In genomic region chr12:28579132-28579531, GRCm38 (mm10) we compare ENCODE assay signal across 8 mouse cellular contexts. TPM values are rescaled to one million over a fixed set of nuclear protein-coding genes. Genes with fewer than 3 reads are reported as not detected.
DNase-seq lines count a peak whose midpoint lies in the region; ATAC-seq and TF ChIP-seq lines count a peak whose summit lies in the region.

No protein-coding gene starts in this region.

- no peak overlapping the region for H3K4me3 ChIP-seq in lung, adult 2 months (replicated peaks; ENCODE audit: extremely low read depth, low read depth, low read length)

- ATAC-seq in megakaryocyte-erythroid progenitor cell, adult 5-6 weeks (replicated peaks; ENCODE audit: low FRiP score, low TSS enrichment, poor library complexity, severe bottlenecking): peak; percentile 41; the same call in 1 of the 2 replicates
- no peak for ATAC-seq in activated CD4-positive, CD25-positive, alpha-beta regulatory T cell, adult 4 months

- TF ChIP-seq POLR2A in lung, adult 2 months (IDR thresholded peaks at IDR 0.05; ENCODE audit: borderline replicate concordance, extremely low read depth, low read depth, low read length): no peak

- 36% methylated on average over 4 of the region's 4 CpGs for WGBS in lung, adult 2 months

- no peaks in the 10 kb centered on the region for H3K4me1 ChIP-seq in lung, adult 2 months (ENCODE audit: control insufficient read depth, insufficient read depth, low read length)

- peak; percentile 42; the same call in 1 of the 2 replicates for TF ChIP-seq CTCF in lung, adult 2 months (IDR thresholded peaks at IDR 0.05; ENCODE audit: insufficient read depth, low read length)

- DNase-seq in adrenal gland, postnatal 14 days: peak; percentile 48
- no peak for DNase-seq in adrenal gland, postnatal 4 days (ENCODE audit: low spot score in 2 of 2)
- no peak for DNase-seq in lung, adult 2 months
- no peak for DNase-seq in lung, postnatal 4 days
- DNase-seq in adrenal gland, postnatal 25 days: peak; percentile 30
- DNase-seq in ovary, postnatal 14 days (ENCODE audit: low spot score): no peak

RNA-seq across cellular contexts. Expression of gene Allc, which starts 3.2 kb away (rescaled TPM):
- total RNA-seq in adrenal gland, postnatal 14 days (2021): not detected in 2 replicates
- total RNA-seq in adrenal gland, postnatal 4 days (2021): not detected
- polyA plus RNA-seq in lung, adult 2 months (2012; rRNA removed): not detected in 2 replicates
- not detected in 2 replicates for total RNA-seq in adrenal gland, postnatal 25 days (2021)
- not detected in 2 replicates for total RNA-seq in megakaryocyte-erythroid progenitor cell, adult 5-6 weeks (2014; fragmentation: Nextera tagmentation)
- not detected in 2 replicates for total RNA-seq in megakaryocyte-erythroid progenitor cell, adult 5-6 weeks (2017)
- polyA plus RNA-seq in activated CD4-positive, CD25-positive, alpha-beta regulatory T cell, adult 4 months (2017; shearing (Covaris generic)): not detected

RNA-seq across cellular contexts. Expression of gene Dcdc2c, which starts 26.9 kb away (rescaled TPM):
- total RNA-seq in adrenal gland, postnatal 14 days (2021): 0.22 and 0.26 TPM in 2 replicates
- total RNA-seq in adrenal gland, postnatal 4 days (2021): under 1 TPM; 0.37 to 0.42 TPM
- polyA plus RNA-seq in lung, adult 2 months (2012; rRNA removed): not detected in 2 replicates
- 0.21 TPM in 1 of 2 replicates, not detected in the other for total RNA-seq in adrenal gland, postnatal 25 days (2021)
- total RNA-seq in megakaryocyte-erythroid progenitor cell, adult 5-6 weeks (2014; fragmentation: Nextera tagmentation): not detected in 2 replicates
- not detected in 2 replicates for total RNA-seq in megakaryocyte-erythroid progenitor cell, adult 5-6 weeks (2017)
- not detected for polyA plus RNA-seq in activated CD4-positive, CD25-positive, alpha-beta regulatory T cell, adult 4 months (2017; shearing (Covaris generic))

RNA-seq across cellular contexts. Expression of gene Colec11, which starts 44.0 kb away (rescaled TPM):
- 2.3 and 7.7 TPM in 2 replicates for total RNA-seq in adrenal gland, postnatal 14 days (2021)
- total RNA-seq in adrenal gland, postnatal 4 days (2021): 1 to 10 TPM; 4.8 to 9.4 TPM
- polyA plus RNA-seq in lung, adult 2 months (2012; rRNA removed): 0.91 and 1.0 TPM in 2 replicates
- 3.7 and 4.0 TPM in 2 replicates for total RNA-seq in adrenal gland, postnatal 25 days (2021)
- total RNA-seq in megakaryocyte-erythroid progenitor cell, adult 5-6 weeks (2014; fragmentation: Nextera tagmentation): not detected in 2 replicates
- 0.99 TPM in 1 of 2 replicates, not detected in the other for total RNA-seq in megakaryocyte-erythroid progenitor cell, adult 5-6 weeks (2017)
- under 1 TPM in 1 of 2 experiments, not detected in 1; 0.34 TPM for polyA plus RNA-seq in activated CD4-positive, CD25-positive, alpha-beta regulatory T cell, adult 4 months (2017; shearing (Covaris generic))

RNA-seq across cellular contexts. Expression of gene Rps7, which starts 56.6 kb away (rescaled TPM):
- total RNA-seq in adrenal gland, postnatal 14 days (2021): 309 and 416 TPM in 2 replicates
- total RNA-seq in adrenal gland, postnatal 4 days (2021): 100 to 1,000 TPM; 657 to 756 TPM
- polyA plus RNA-seq in lung, adult 2 months (2012; rRNA removed): 158 and 175 TPM in 2 replicates
- 380 and 399 TPM in 2 replicates for total RNA-seq in adrenal gland, postnatal 25 days (2021)
- total RNA-seq in megakaryocyte-erythroid progenitor cell, adult 5-6 weeks (2014; fragmentation: Nextera tagmentation): 3,723 and 3,737 TPM in 2 replicates
- total RNA-seq in megakaryocyte-erythroid progenitor cell, adult 5-6 weeks (2017): 4,053 and 5,358 TPM in 2 replicates
- 1,000 to 10,000 TPM; 1,659 to 2,490 TPM for polyA plus RNA-seq in activated CD4-positive, CD25-positive, alpha-beta regulatory T cell, adult 4 months (2017; shearing (Covaris generic))

Comparison
In these comparisons a context has a peak if more than half of its experiments do, and no peak if none do; other contexts are left out.
1. DNase-seq: peak in adrenal gland, postnatal 14 days (single experiment) and adrenal gland, postnatal 25 days (single experiment); none in adrenal gland, postnatal 4 days (0 of 2), lung, adult 2 months (single experiment), lung, postnatal 4 days (0 of 2) and ovary, postnatal 14 days (single experiment).